Mouse (Mus musculus): Measurements from ENCODE around the gene Tsc2.
A peak's percentile ranks its signal among the peaks of the same experiment; 100 is the strongest.
"Not testable (repeated sequence)": the region's sequence is repeated elsewhere in the genome, so short reads cannot be mapped to it uniquely, and the experiment has no call there.

Tsc2 gene

DNA sequence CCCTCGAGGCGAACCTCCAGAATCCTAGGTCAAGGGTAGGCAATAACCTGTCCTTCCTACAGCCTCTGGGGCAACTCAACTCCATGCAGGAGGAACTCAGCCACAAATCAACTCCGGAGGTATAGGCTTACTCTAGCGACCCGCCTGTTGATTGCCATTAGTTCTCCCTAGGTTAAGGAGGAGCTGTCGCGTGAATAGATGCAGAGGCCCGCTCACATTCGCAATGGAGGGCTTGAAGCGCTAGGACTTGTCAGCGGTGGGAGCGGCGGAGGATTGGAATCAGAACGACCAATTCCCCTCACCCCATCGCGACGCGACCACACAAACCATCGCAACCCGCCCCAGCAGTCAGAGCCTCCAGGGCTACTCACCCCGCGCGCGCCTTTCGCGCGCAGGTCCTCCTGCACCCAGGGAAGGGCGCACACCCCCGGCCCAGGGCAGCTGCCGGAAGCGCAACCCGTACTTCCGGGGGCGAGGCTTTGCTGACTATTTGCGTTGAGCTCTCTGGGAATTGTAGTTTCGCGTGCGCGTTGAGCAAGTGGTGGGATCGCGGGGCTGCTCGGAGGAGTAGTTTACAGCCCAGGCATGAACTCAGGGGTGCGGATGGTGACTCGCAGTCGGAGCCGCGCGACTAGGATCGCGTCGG is at the start of gene Tsc2, which contains the start of gene Nthl1:
Tsc2 (minus strand) TSS at position 464 of the 646 bp plus-strand sequence.
Nthl1 (plus strand) TSS at position 514 of the 646 bp plus-strand sequence.
- DNase-seq = peak; percentile 84

- DNase-seq = no peak
Observed at GRCm38 (mm10) chr17:24677500-24678080, 45.2 kb upstream of the Tsc2 start.

GRCm38 (mm10) chr17:24676877-24677276 is 44.4 kb upstream of the Tsc2 start:
- DNase-seq = no peak

DNA sequence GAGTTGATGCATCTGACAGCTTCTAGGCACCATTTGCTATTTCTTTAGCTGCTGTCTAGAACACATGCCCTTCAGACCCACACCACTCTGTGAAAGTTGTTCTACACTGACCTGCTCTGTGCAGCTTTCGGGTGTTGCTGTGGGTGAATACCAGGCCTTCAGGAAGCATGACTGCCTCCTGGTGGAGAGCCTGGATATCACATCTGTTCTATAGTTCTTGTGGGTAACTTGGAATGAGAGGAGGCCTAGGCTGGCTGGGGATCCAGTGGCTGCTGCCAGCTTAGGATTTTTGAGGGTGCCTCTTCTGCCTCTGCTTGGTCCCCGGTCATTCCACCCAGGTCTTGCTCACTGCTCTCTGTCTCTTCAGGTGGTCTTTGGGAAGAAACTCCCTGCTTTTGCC is 43.8 kb upstream of the Tsc2 start:
- peak; percentile 81 for DNase-seq

DNA sequence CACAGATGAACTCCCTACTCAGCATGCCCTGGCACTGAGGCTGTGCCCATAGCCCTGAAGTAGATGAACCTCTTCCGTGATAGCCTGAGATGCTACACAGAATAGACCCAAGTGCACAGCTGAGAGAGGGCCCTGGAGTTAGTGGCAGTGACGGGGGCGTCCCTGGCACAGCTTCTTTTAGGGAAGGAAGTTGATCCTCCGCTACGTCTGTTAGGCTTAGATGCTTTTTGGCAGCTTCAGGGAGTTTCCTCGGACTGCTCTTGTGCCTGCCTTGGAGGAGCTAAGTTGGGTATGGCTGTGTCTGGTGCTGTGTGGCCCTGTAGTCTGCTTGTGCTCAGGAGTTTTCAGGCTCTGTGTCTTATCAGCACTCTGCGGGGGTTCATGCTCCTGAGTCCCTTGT is 41.8 kb upstream of the Tsc2 start:
- DNase-seq = no peak

DNA sequence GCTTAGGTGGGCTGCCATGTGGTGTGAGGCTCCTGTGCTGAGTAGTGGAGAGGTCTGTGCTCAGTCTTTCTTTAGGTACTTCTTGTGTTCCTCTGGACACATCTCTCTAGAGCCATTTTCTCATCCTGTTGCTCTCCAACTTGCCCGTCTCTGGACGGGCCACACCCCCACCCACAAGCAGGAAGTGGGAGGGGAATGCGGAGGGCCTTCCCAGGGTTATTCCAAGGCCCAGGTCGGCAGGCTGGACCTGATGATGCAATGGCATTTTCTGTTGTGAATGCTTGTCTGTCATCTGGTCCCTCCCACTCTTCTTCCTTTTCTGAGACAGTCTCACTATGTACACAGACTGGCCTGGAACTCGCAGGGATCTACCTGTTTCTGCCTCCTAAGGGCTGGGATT is 39.7 kb upstream of the Tsc2 start:
- peak; percentile 63 for DNase-seq

DNA sequence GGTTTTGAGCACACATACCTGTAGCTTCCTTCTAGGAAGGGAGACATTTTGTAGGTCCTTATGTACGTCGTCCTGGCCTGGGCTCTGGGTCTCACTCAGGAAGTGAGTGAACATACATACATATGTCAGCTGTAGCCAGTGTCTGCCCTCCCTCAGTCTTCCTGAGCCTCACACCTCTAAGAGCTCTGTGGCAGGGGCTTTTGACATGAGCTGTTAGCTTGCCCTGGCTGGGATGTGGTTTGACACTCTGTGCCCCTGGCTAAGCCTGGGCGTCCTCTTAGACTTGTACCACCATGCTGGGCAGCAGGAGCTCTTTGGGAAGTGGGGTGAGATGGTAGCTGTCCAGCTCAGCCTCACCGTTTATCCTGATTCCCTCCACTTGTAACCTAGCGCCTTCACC is 38.9 kb upstream of the Tsc2 start:
- DNase-seq = no peak

- DNase-seq = no peak
Observed at GRCm38 (mm10) chr17:24670246-24670844, 37.9 kb upstream of the Tsc2 start.

GRCm38 (mm10) chr17:24669545-24670245 is 37.3 kb upstream of the Tsc2 start, which contains the start of gene Zfp598:
TSS of gene Zfp598 (plus strand) at chr17:24669687.
- peak; percentile 98 for DNase-seq

- not testable (repeated sequence) for DNase-seq
Observed at GRCm38 (mm10) chr17:24669214-24669544, 36.7 kb upstream of the Tsc2 start.

- DNase-seq = peak; percentile 82
Observed at GRCm38 (mm10) chr17:24667416-24667815, 35.0 kb upstream of the Tsc2 start.

- not testable (repeated sequence) for DNase-seq
Observed at GRCm38 (mm10) chr17:24667011-24667410, 34.6 kb upstream of the Tsc2 start.

DNA sequence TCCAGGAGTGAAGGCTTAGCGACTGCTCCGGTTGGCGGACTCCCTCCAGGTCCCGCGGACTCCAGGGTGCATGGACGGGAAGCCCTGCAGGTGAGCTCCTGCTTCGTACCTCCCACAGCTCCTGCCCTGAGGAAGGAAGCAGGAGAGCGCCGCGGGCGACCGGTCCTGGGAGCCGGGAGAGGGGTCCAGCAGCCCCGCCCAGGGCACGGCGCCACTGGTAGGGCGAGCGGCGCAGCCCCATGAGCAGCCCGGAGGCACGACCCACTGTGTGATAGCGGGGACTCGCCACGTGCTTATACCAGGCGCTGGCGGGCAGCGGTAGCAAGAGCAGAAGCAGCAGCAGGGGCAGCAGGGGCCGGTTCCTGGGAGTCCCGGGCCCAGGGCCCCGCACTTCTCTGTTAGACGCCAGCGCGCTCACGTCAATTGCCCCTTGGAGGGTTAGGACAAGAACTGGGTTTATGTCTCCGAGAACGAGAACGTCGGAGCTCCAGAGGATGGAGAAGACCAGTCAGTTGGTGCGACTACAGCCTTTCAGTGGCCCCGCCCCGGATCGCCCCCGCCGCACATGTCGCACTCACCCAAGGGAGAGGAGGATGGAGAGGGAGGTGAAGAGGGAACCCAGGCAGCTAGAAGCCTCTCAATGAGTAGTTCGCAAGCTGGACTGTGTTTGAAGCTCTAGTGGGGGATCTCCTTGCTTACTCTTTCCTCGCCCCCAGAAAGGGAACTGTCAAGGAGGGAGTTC is 25.8 kb upstream of the Tsc2 start, which contains the start of gene Npw:
Npw (minus strand) TSS at position 441 of the 742 bp plus-strand sequence.
- no peak for DNase-seq

DNA sequence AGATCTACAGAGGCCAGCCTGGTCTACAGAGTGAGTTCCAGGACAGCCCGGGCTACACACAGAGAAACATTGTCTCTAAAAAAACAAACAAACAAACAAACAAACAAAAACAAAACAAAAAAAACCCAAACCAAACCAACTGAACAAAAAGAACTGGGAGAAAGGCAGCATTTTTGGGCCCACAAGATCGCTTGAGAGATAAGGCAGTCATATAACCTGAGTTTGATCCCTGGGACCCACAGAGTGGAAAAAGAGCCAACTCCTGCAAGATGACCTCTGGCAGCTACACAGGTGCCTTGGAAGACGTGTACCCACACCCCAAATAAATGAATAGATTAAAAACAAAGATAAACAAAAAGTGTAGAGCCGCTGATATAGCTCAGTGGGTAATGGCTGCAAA is 22.5 kb upstream of the Tsc2 start:
- no peak for DNase-seq

GRCm38 (mm10) chr17:24653967-24654710 is 21.7 kb upstream of the Tsc2 start:
- peak; percentile 90 for DNase-seq

DNA sequence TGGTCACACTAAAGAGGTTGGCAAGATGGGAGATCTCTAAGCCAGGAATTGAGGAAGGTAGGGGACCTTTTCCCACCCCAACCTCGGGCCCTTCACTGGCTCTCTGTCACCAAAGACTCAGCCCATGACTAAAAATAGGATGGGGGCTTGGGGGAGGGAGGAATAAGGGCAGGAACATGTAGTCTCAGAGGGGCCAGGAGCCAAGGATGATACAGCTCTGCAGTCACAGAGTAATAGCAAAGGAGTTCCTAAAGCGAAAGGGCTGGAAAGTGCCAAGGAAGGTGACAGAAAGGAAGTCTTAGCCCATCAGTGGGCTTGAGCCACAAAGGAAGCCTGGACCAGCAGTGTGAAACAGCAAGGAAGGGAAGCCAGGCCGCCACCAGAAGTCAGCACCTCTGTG is 19.4 kb upstream of the Tsc2 start:
- DNase-seq = no peak

- DNase-seq = no peak
Observed at GRCm38 (mm10) chr17:24650766-24651165, 18.3 kb upstream of the Tsc2 start.

DNA sequence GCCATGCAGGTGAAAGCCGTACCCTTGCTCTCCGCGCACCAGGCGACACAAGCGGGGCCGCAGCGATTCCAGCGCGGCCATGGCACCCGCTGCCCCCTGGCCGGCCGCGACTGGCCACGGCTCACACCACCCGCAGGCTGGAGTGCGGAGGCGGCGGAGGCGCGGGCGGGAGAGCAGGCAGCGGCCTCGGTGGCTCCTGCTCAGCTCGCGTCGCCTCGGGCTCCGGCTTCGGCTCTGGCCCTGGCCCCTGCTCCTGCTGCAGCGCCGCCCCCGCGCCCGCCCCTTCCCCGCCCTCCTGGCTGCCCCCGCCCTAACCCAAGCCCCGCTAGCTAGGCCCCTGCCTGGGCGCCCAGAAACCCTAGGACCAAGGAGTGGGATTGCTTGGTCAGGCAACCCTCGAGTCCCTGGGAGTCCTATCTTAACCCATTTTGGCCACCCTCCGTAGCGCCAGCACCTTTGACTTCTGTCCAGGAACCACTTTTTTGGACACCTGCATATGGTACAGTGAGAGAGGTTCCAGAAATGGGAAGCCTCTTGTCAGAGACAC is 17.7 kb upstream of the Tsc2 start, which contains the start of gene Slc9a3r2:
Slc9a3r2 (minus strand) TSS at position 258 of the 547 bp plus-strand sequence.
- peak; percentile 75 for DNase-seq

GRCm38 (mm10) chr17:24649581-24650069 is 17.2 kb upstream of the Tsc2 start:
- DNase-seq = peak; percentile 64

GRCm38 (mm10) chr17:24648731-24649377 is 16.4 kb upstream of the Tsc2 start:
- DNase-seq = no peak

GRCm38 (mm10) chr17:24647493-24647892 is 15.1 kb upstream of the Tsc2 start:
- peak; percentile 46 for DNase-seq

Measured in lung, postnatal 14 days (tissue).